In the genomic region with DNA sequence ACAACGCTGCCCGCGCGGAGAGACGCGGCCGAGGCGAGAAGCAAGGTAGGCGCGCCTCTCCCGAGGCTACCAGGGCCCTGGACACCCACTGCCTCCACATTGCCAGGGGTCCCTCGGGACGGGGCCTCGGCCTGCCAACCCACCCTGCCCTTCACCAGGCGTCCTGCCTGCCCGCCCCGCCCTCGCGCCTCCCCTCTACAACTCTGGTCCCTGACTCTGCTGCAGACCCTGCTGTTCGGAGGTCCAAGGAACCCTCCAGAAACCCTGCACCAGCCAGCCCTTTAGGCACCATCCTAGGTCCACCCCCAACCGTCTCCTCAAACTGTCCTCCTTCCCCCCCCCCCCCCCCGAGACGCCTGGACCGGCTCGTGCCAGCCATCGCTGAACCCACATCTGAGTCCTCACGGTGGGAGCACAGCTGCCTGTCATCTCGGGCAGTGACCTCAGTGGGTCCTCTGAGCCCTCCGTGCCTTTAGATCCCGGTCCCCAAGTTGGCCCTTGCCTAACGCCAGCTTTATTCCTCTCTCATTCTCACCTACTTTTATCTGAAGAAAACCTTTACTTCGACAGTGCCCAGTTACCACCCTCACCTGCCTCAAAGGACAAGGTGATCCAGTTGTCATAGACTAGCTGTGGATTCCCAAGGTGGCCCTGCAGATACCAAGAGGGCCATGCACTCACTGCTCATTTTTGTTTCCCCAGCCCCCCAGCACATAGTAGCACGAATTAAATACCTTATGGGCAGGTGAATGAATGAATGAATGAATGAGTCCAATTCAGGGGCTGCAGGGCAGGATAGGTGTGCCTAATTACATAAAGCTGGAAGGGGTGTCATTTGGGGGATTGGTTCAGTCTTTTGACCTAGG, we compare ENCODE assay signal across 7 mouse cellular contexts. TPM values are rescaled to one million over a fixed set of nuclear protein-coding genes. Genes with fewer than 3 reads are reported as not detected.
A peak's percentile ranks its signal among the peaks of the same experiment; 100 is the strongest.
DNase-seq lines count a peak whose midpoint lies in the region; ATAC-seq and TF ChIP-seq lines count a peak whose summit lies in the region.

No protein-coding gene starts in this region.

- H3K9ac ChIP-seq in forebrain, embryonic 16.5 days (replicated peaks; ENCODE audit: low read depth, low read length), result peak overlapping the region; percentile 81
- H3K9ac ChIP-seq in liver, embryonic 11.5 days (ENCODE audit: low read depth, low read length), result peak overlapping the region; percentile 41; the same call in 1 of the 2 replicates

- ATAC-seq in forebrain, embryonic 16.5 days, result peak; percentile 76
- 0 out of 2 replicates have a peak, but pooled peaks have one; percentile 26 for ATAC-seq in liver, embryonic 11.5 days (replicated peaks; ENCODE audit: low FRiP score)

- TF ChIP-seq CTCF in spleen, adult 2 months (IDR thresholded peaks at IDR 0.05; ENCODE audit: extremely low read depth, insufficient read depth, insufficient read length, insufficient replicate concordance), result no peak

- DNase-seq in spleen, adult 2 months (ENCODE audit: low read depth in 1 of 2, low spot score in 2 of 2), result no peak
- DNase-seq in spleen, postnatal 4 days (ENCODE audit: low spot score in 2 of 2), result no peak
- DNase-seq in liver, embryonic 11.5 days (ENCODE audit: low spot score), result no peak
- no peak for DNase-seq in MN1 (ENCODE audit: low spot score)
- DNase-seq in Muller cell, postnatal 12 days (ENCODE audit: inconsistent ontology term), result no peak
- DNase-seq in thymus, postnatal 25 days, result no peak

- peak overlapping the region; percentile 51 for H3K4me3 ChIP-seq in spleen, adult 2 months (ENCODE audit: extremely low read depth, insufficient read depth, insufficient read length)
- peak overlapping the region; percentile 61 for H3K4me3 ChIP-seq in forebrain, embryonic 16.5 days (replicated peaks; ENCODE audit: low read length)
- peak overlapping the region; percentile 55 for H3K4me3 ChIP-seq in liver, embryonic 11.5 days (ENCODE audit: low read depth, low read length)

- no peak for TF ChIP-seq POLR2A in spleen, adult 2 months (IDR thresholded peaks at IDR 0.05; ENCODE audit: low read depth, low read length)

- peaks cover 4% of the 10 kb centered on the region; the same call in 1 of the 2 replicates for H3K4me1 ChIP-seq in spleen, adult 2 months (ENCODE audit: control insufficient read depth, insufficient read depth, insufficient read length)
- peaks cover 24% of the 10 kb centered on the region for H3K4me1 ChIP-seq in forebrain, embryonic 16.5 days (replicated peaks; ENCODE audit: control insufficient read depth, insufficient read depth, low read length)
- H3K4me1 ChIP-seq in liver, embryonic 11.5 days (replicated peaks; ENCODE audit: control insufficient read depth, insufficient read depth, low read length), result no peaks in the 10 kb centered on the region

- H3K27me3 ChIP-seq in spleen, adult 2 months (ENCODE audit: control insufficient read depth, insufficient read depth, low read length), result peaks cover 5% of the 10 kb centered on the region; the same call in 1 of the 2 replicates
- no peaks in the 10 kb centered on the region for H3K27me3 ChIP-seq in forebrain, embryonic 16.5 days (replicated peaks; ENCODE audit: control insufficient read depth, insufficient read depth, low read length)
- H3K27me3 ChIP-seq in liver, embryonic 11.5 days (replicated peaks; ENCODE audit: control insufficient read depth, insufficient read depth, low read length), result peaks cover 27% of the 10 kb centered on the region

- H3K27ac ChIP-seq in spleen, adult 2 months (ENCODE audit: insufficient read depth, low read length), result peak overlapping the region; percentile 70; the same call in 1 of the 2 replicates
- H3K27ac ChIP-seq in forebrain, embryonic 16.5 days (ENCODE audit: low read length), result no peak overlapping the region
- H3K27ac ChIP-seq in liver, embryonic 11.5 days (ENCODE audit: low read depth, low read length), result no peak overlapping the region

- 12% methylated on average over 31 of the region's 33 CpGs for WGBS in spleen, adult 2 months
- WGBS in forebrain, embryonic 16.5 days, result 4% methylated on average over 31 of the region's 33 CpGs
- 7% methylated on average over 29 of the region's 33 CpGs for WGBS in liver, embryonic 11.5 days

- H3K4me2 ChIP-seq in forebrain, embryonic 16.5 days (ENCODE audit: low read length), result peak overlapping the region; percentile 92
- H3K4me2 ChIP-seq in liver, embryonic 11.5 days, result peak overlapping the region; percentile 78

- no peaks in the 10 kb centered on the region for H3K9me3 ChIP-seq in forebrain, embryonic 16.5 days (ENCODE audit: control insufficient read depth, low read length)
- no peaks in the 10 kb centered on the region for H3K9me3 ChIP-seq in liver, embryonic 11.5 days (ENCODE audit: control insufficient read depth, low read length)

- H3K36me3 ChIP-seq in spleen, adult 2 months (ENCODE audit: control insufficient read depth, insufficient read depth, low read length), result no peaks in the 10 kb centered on the region
- no peaks in the 10 kb centered on the region for H3K36me3 ChIP-seq in forebrain, embryonic 16.5 days (ENCODE audit: control insufficient read depth, insufficient read depth)
- H3K36me3 ChIP-seq in liver, embryonic 11.5 days (ENCODE audit: control insufficient read depth, insufficient read depth, low read length), result no peaks in the 10 kb centered on the region

RNA-seq across cellular contexts. Expression of a gene that starts 0.6 kb away (rescaled TPM):
- 7.4 and 8.5 TPM in 2 replicates for polyA plus RNA-seq in spleen, adult 2 months (2012; rRNA removed)
- polyA plus RNA-seq in forebrain, embryonic 16.5 days (2015; fragmentation: Nextera tagmentation; extraction: Ambion mirVana), result 64.6 and 74.8 TPM in 2 replicates
- 1.4 and 2.0 TPM in 2 replicates for polyA plus RNA-seq in liver, embryonic 11.5 days (2014; fragmentation: Nextera tagmentation; extraction: Ambion mirVana)

RNA-seq across cellular contexts. Expression of a gene that starts 46.5 kb away (rescaled TPM):
- polyA plus RNA-seq in spleen, adult 2 months (2012; rRNA removed), result not detected in 2 replicates
- 0.47 and 0.68 TPM in 2 replicates for polyA plus RNA-seq in forebrain, embryonic 16.5 days (2015; fragmentation: Nextera tagmentation; extraction: Ambion mirVana)
- not detected in 2 replicates for polyA plus RNA-seq in liver, embryonic 11.5 days (2014; fragmentation: Nextera tagmentation; extraction: Ambion mirVana)

RNA-seq across cellular contexts. Expression of a gene that starts 59.4 kb away (rescaled TPM):
- 49.6 and 64.5 TPM in 2 replicates for polyA plus RNA-seq in spleen, adult 2 months (2012; rRNA removed)
- 7.5 and 8.6 TPM in 2 replicates for polyA plus RNA-seq in forebrain, embryonic 16.5 days (2015; fragmentation: Nextera tagmentation; extraction: Ambion mirVana)
- polyA plus RNA-seq in liver, embryonic 11.5 days (2014; fragmentation: Nextera tagmentation; extraction: Ambion mirVana), result 4.3 TPM in 2 replicates
